Mouse (Mus musculus) thymus, adult 2 months (tissue): ENCODE measurements around the gene Ppp2r2c. TPM values are rescaled to one million over a fixed set of nuclear protein-coding genes. Genes with fewer than 3 reads are reported as not detected.
A peak's percentile ranks its signal among the peaks of the same experiment; 100 is the strongest.

Experiments
- DNase-seq: peaks from one replicate; pipeline ENCODE4 v3.0.0; 2021
- H3K27ac ChIP-seq: fragments of 200-500 bp; 2 replicates; pipeline ENCODE4 v1.5.1; 2012; ENCODE audit warnings: low read length, control low read depth; ENCODE audit not compliant: control insufficient read depth, insufficient read depth
- H3K27me3 ChIP-seq: fragments of 200-500 bp; 2 replicates; pipeline ENCODE4 v1.6.1; 2012; ENCODE audit warnings: mild to moderate bottlenecking, low read length, moderate library complexity, mixed read lengths; ENCODE audit not compliant: control insufficient read depth, insufficient read depth
- H3K36me3 ChIP-seq: fragments of 200-500 bp; 2 replicates; pipeline ENCODE4 v1.6.1; 2012; ENCODE audit warnings: mild to moderate bottlenecking, low read length, moderate library complexity; ENCODE audit not compliant: control insufficient read depth, insufficient read depth
- H3K4me1 ChIP-seq: fragments of 200-500 bp; replicated peaks from 2 replicates; pipeline ENCODE4 v1.6.1; 2012; ENCODE audit warnings: low read length; ENCODE audit not compliant: control insufficient read depth, insufficient read depth
- H3K4me3 ChIP-seq: fragments of 200-500 bp; 2 replicates; pipeline ENCODE4 v1.5.1; 2012; ENCODE audit warnings: mild to moderate bottlenecking, low read length, control low read depth, moderate library complexity; ENCODE audit not compliant: control insufficient read depth, insufficient read depth
- CTCF ChIP-seq: fragments of 200-500 bp; IDR thresholded peaks from 2 replicates; pipeline ENCODE4 v1.5.1; 2012; ENCODE audit warnings: mild to moderate bottlenecking, control low read depth, low read length, moderate library complexity, borderline replicate concordance; ENCODE audit not compliant: control insufficient read depth, poor library complexity, insufficient read depth; ENCODE audit errors: extremely low read depth
- POLR2A ChIP-seq: fragments of 200-500 bp; IDR thresholded peaks from 2 replicates; pipeline ENCODE4 v1.6.1; 2012; ENCODE audit warnings: mild to moderate bottlenecking, low read length, control low read depth, moderate library complexity; ENCODE audit not compliant: control insufficient read depth, poor library complexity, insufficient read depth; ENCODE audit errors: extremely low read depth
- WGBS: fragments of 180-500 bp; shearing (Covaris S2); methylation state at CpG from one replicate; pipeline ENCODE4 v1.1.7; 2018; 5-methylcytosine and 5-hydroxymethylcytosine counted together
- polyA plus RNA-seq: library from polyadenylated mRNA; depleted of rRNA; stranded (reverse); fragments of >200 nt; gene quantifications from 2 replicates; pipeline ENCODE4 v1.2.3, GENCODE M21; 2012

Ppp2r2c gene
- polyA plus RNA-seq, 1 experiment, result 0.16 TPM

GRCm38 (mm10) chr5:36979001-36979400 is 110.7 kb downstream of the Ppp2r2c start:
- DNase-seq, result no peak
- 45% methylated on average over 8 of the region's 8 CpGs for WGBS
- Histone ChIP-seq H3K36me3 (no peaks in the 10 kb centered on the region), H3K4me3 (no peak overlapping the region), H3K4me1 (peaks cover 25% of the 10 kb centered on the region), H3K27me3 (no peaks in the 10 kb centered on the region), H3K27ac (peak overlapping the region; percentile 65)
- TF ChIP-seq POLR2A, result no peak
- TF ChIP-seq CTCF, result no peak

- TF ChIP-seq POLR2A, result peak; percentile 24; the same call in 1 of the 2 replicates
- TF ChIP-seq CTCF, result no peak
- Histone ChIP-seq H3K36me3 (no peaks in the 10 kb centered on the region), H3K27me3 (no peaks in the 10 kb centered on the region), H3K27ac (peak overlapping the region; percentile 65), H3K4me1 (peaks cover 25% of the 10 kb centered on the region), H3K4me3 (no peak overlapping the region)
- WGBS, result 6% methylated on average over 7 of the region's 7 CpGs
- peak; percentile 62 for DNase-seq
Observed at GRCm38 (mm10) chr5:36979631-36980030, 111.3 kb downstream of the Ppp2r2c start.

- 95% methylated on average over 4 of the region's 4 CpGs for WGBS
- no peak overlapping the region for H3K4me3 ChIP-seq
- H3K27me3 ChIP-seq, result no peaks in the 10 kb centered on the region
- no peak for DNase-seq
- H3K4me1 ChIP-seq, result peaks cover 25% of the 10 kb centered on the region
- H3K36me3 ChIP-seq, result no peaks in the 10 kb centered on the region
- no peak overlapping the region for H3K27ac ChIP-seq
- no peak for TF ChIP-seq CTCF
- TF ChIP-seq POLR2A, result no peak
Observed at GRCm38 (mm10) chr5:36982271-36982670, 114.0 kb downstream of the Ppp2r2c start.

- H3K27ac ChIP-seq, result no peak overlapping the region
- no peak for DNase-seq
- H3K4me3 ChIP-seq, result no peak overlapping the region
- TF ChIP-seq CTCF (no peak), POLR2A (no peak)
- 90% methylated on average over 1 of the region's 1 CpGs for WGBS
- no peaks in the 10 kb centered on the region for H3K27me3 ChIP-seq
- no peaks in the 10 kb centered on the region for H3K36me3 ChIP-seq
- H3K4me1 ChIP-seq, result peaks cover 12% of the 10 kb centered on the region
Observed at GRCm38 (mm10) chr5:36986617-36987016, 118.3 kb downstream of the Ppp2r2c start.

- WGBS, result 18% methylated on average over 24 of the region's 24 CpGs
- DNase-seq, result no peak
- Histone ChIP-seq H3K27me3 (no peaks in the 10 kb centered on the region), H3K27ac (no peak overlapping the region), H3K4me3 (peak overlapping the region; percentile 61), H3K36me3 (no peaks in the 10 kb centered on the region), H3K4me1 (peaks cover 15% of the 10 kb centered on the region)
- TF ChIP-seq CTCF (no peak), POLR2A (no peak)
Observed at GRCm38 (mm10) chr5:36988124-36988780, 119.9 kb downstream of the Ppp2r2c start.

GRCm38 (mm10) chr5:36988781-36989624 is 120.7 kb downstream of the Ppp2r2c start, which contains the start of gene Wfs1:
Gene Wfs1, minus strand, starts transcription at chr5:36989205.
- under 1% methylated on average over 60 of the region's 60 CpGs for WGBS
- TF ChIP-seq CTCF, result peak; percentile 50; the same call in 1 of the 2 replicates
- no peak for TF ChIP-seq POLR2A
- H3K4me1 ChIP-seq, result peaks cover 15% of the 10 kb centered on the region
- peak; percentile 90 for DNase-seq
- no peak within 1 kb of the TSS; the same call in 1 of the 2 replicates for H3K27ac ChIP-seq
- no peaks in the 10 kb centered on the region for H3K27me3 ChIP-seq
- H3K4me3 ChIP-seq, result peak within 1 kb of the TSS; percentile 61
- H3K36me3 ChIP-seq, result no peaks in the 10 kb centered on the region
